Mouse (Mus musculus) forebrain, postnatal 0 days (tissue): ENCODE measurements around the gene Hist1h2bc. TPM values are rescaled to one million over a fixed set of nuclear protein-coding genes. Genes with fewer than 3 reads are reported as not detected.

Experiments used
- ATAC-seq: fragments of 200-750 bp; cut with Nextera tagmentation; 2 replicates; pipeline ENCODE4 v1.8.0; 2017; ENCODE audit warnings: mild to moderate bottlenecking, moderate library complexity
- DNase-seq: peaks from one replicate; pipeline ENCODE4 v3.0.0-alpha.2; 2015
- H3K27ac ChIP-seq: fragments of 300-500 bp; sonication (generic); 2 replicates; pipeline ENCODE4 v1.5.1; 2014; ENCODE audit warnings: low read depth, mild to moderate bottlenecking, antibody characterized with exemption, low read length, moderate library complexity, mixed read lengths
- H3K27me3 ChIP-seq: fragments of 300-500 bp; sonication (generic); 2 replicates; pipeline ENCODE4 v1.6.1; 2014; ENCODE audit warnings: mild to moderate bottlenecking, low read length, mixed read lengths; ENCODE audit not compliant: insufficient read depth
- H3K36me3 ChIP-seq: fragments of 300-500 bp; sonication (generic); 2 replicates; pipeline ENCODE4 v1.6.1; 2014; ENCODE audit warnings: mild to moderate bottlenecking, moderate library complexity; ENCODE audit not compliant: insufficient read depth
- H3K4me1 ChIP-seq: fragments of 300-500 bp; sonication (generic); 2 replicates; pipeline ENCODE4 v1.6.1; 2014; ENCODE audit warnings: antibody characterized with exemption; ENCODE audit not compliant: insufficient read depth
- H3K4me2 ChIP-seq: fragments of 300-500 bp; sonication (generic); 2 replicates; pipeline ENCODE4 v1.6.1; 2014; ENCODE audit warnings: low read depth, mild to moderate bottlenecking, moderate library complexity
- H3K4me3 ChIP-seq: fragments of 300-500 bp; sonication (generic); 2 replicates; pipeline ENCODE4 v1.5.1; 2014; ENCODE audit warnings: low read depth, low read length, mixed read lengths
- H3K9ac ChIP-seq: fragments of 300-500 bp; sonication (generic); 2 replicates; pipeline ENCODE4 v1.6.1; 2014; ENCODE audit warnings: mild to moderate bottlenecking
- H3K9me3 ChIP-seq: fragments of 300-500 bp; sonication (generic); 2 replicates; pipeline ENCODE4 v1.6.1; 2016; ENCODE audit warnings: low read length
- CTCF ChIP-seq: sonication (generic); IDR thresholded peaks from 2 replicates; pipeline ENCODE4 v1.5.1; 2016; ENCODE audit warnings: antibody characterized with exemption, control low read depth, low read depth
- WGBS: fragments of 180-500 bp; shearing (Covaris S2); extraction: QIAGEN DNeasy Blood & Tissue Kit; methylation state at CpG from one replicate; pipeline ENCODE4 v1.1.7; 2014; 5-methylcytosine and 5-hydroxymethylcytosine counted together
- polyA plus RNA-seq: library from polyadenylated mRNA; unstranded; fragments of >200 nt; fragmentation: Nextera tagmentation; extraction: Ambion mirVana; gene quantifications from 2 replicates; pipeline ENCODE4 v1.2.1, GENCODE M21; 2015
- total RNA-seq: library from RNA; depleted of rRNA; stranded (reverse); fragments of >200 nt; gene quantifications from 2 replicates; pipeline ENCODE4 v1.2.3, GENCODE M21; 2014

Gene Hist1h2bc
- total and polyA plus RNA-seq, 2 experiments from 2014 or later: 29.2 to 93.7 TPM

GRCm38 (mm10) chr13:23694956-23695355 lies 11.0 kb downstream of the Hist1h2bc start:
- WGBS: 97% methylated on average over 9 of the region's 9 CpGs
- no peak overlapping the region for H3K4me2 ChIP-seq
- no peak overlapping the region for H3K27ac ChIP-seq
- no peak for TF ChIP-seq CTCF
- no peaks in the 10 kb centered on the region for H3K9me3 ChIP-seq
- H3K4me1 ChIP-seq: no peaks in the 10 kb centered on the region
- DNase-seq: no peak
- H3K9ac ChIP-seq: no peak overlapping the region
- H3K4me3 ChIP-seq: no peak overlapping the region
- no peaks in the 10 kb centered on the region for H3K36me3 ChIP-seq
- no peaks in the 10 kb centered on the region for H3K27me3 ChIP-seq
- ATAC-seq: no peak

GRCm38 (mm10) chr13:23695514-23695913 lies 11.5 kb downstream of the Hist1h2bc start, which contains the start of gene Hist1h1t:
TSS of gene Hist1h1t (plus strand) at chr13:23695814.
- no peak within 1 kb of the TSS for H3K9ac ChIP-seq
- no peaks in the 10 kb centered on the region for H3K27me3 ChIP-seq
- no peak for TF ChIP-seq CTCF
- no peaks in the 10 kb centered on the region for H3K4me1 ChIP-seq
- no peak within 1 kb of the TSS for H3K27ac ChIP-seq
- H3K36me3 ChIP-seq: no peaks in the 10 kb centered on the region
- H3K9me3 ChIP-seq: no peaks in the 10 kb centered on the region
- ATAC-seq (no peak), DNase-seq (no peak)
- H3K4me3 ChIP-seq: no peak within 1 kb of the TSS
- H3K4me2 ChIP-seq: no peak within 1 kb of the TSS
- WGBS: 59% methylated on average over 12 of the region's 13 CpGs

GRCm38 (mm10) chr13:23696061-23696474 lies 12.1 kb downstream of the Hist1h2bc start:
- no peak for DNase-seq

GRCm38 (mm10) chr13:23697491-23698299 lies 13.7 kb downstream of the Hist1h2bc start:
- Histone ChIP-seq H3K27ac (peak overlapping the region; percentile 86), H3K36me3 (no peaks in the 10 kb centered on the region), H3K4me3 (peak overlapping the region; percentile 40), H3K9ac (peak overlapping the region; percentile 63), H3K9me3 (no peaks in the 10 kb centered on the region), H3K4me2 (peak overlapping the region; percentile 70), H3K27me3 (no peaks in the 10 kb centered on the region), H3K4me1 (no peaks in the 10 kb centered on the region)
- ATAC-seq (peak; percentile 75), DNase-seq (peak; percentile 78)
- under 1% methylated on average over 22 of the region's 32 CpGs for WGBS
- peak; percentile 77 for TF ChIP-seq CTCF

More at GRCm38 (mm10) chr13:23696061-23696474, 12.1 kb downstream of the Hist1h2bc start:
- Histone ChIP-seq H3K27ac (no peak overlapping the region), H3K9me3 (no peaks in the 10 kb centered on the region), H3K4me2 (no peak overlapping the region), H3K27me3 (no peaks in the 10 kb centered on the region), H3K36me3 (no peaks in the 10 kb centered on the region), H3K4me1 (no peaks in the 10 kb centered on the region), H3K4me3 (no peak overlapping the region), H3K9ac (no peak overlapping the region)
- 71% methylated on average over 15 of the region's 15 CpGs for WGBS
- no peak for ATAC-seq
- no peak for TF ChIP-seq CTCF

GRCm38 (mm10) chr13:23698300-23698693 lies 14.3 kb downstream of the Hist1h2bc start, which contains the start of gene Hist1h4c:
TSS of gene Hist1h4c (minus strand) at chr13:23698454.
- DNase-seq (peak; percentile 99), ATAC-seq (peak; percentile 96)
- Histone ChIP-seq H3K4me1 (no peaks in the 10 kb centered on the region), H3K27me3 (no peaks in the 10 kb centered on the region), H3K4me2 (peak within 1 kb of the TSS; percentile 70), H3K36me3 (no peaks in the 10 kb centered on the region), H3K9ac (peak within 1 kb of the TSS; percentile 63), H3K4me3 (peak within 1 kb of the TSS; percentile 40), H3K27ac (peak within 1 kb of the TSS; percentile 86), H3K9me3 (no peaks in the 10 kb centered on the region)
- TF ChIP-seq CTCF: peak; percentile 37
- WGBS: 1% methylated on average over 22 of the region's 22 CpGs

GRCm38 (mm10) chr13:23698996-23699395 lies 15.0 kb downstream of the Hist1h2bc start:
- Histone ChIP-seq H3K27me3 (no peaks in the 10 kb centered on the region), H3K4me2 (peak overlapping the region; percentile 70), H3K4me3 (no peak overlapping the region), H3K4me1 (no peaks in the 10 kb centered on the region), H3K9ac (no peak overlapping the region; the same call in 1 of the 2 replicates), H3K9me3 (no peaks in the 10 kb centered on the region), H3K27ac (no peak overlapping the region), H3K36me3 (no peaks in the 10 kb centered on the region)
- TF ChIP-seq CTCF: no peak
- 42% methylated on average over 6 of the region's 6 CpGs for WGBS
- ATAC-seq (no peak), DNase-seq (no peak)

- Histone ChIP-seq H3K9ac (no peak overlapping the region), H3K4me2 (no peak overlapping the region), H3K9me3 (no peaks in the 10 kb centered on the region), H3K27ac (no peak overlapping the region), H3K27me3 (no peaks in the 10 kb centered on the region), H3K4me3 (no peak overlapping the region), H3K4me1 (no peaks in the 10 kb centered on the region), H3K36me3 (no peaks in the 10 kb centered on the region)
- DNase-seq (no peak), ATAC-seq (no peak)
- WGBS: 70% methylated on average over 3 of the region's 3 CpGs
- 0 out of 2 replicates have a peak, but pooled peaks have one; percentile 4 for TF ChIP-seq CTCF
Observed at GRCm38 (mm10) chr13:23699767-23700166, 15.8 kb downstream of the Hist1h2bc start.
